ENCODE assay signal across 8 mouse cellular contexts in genomic region chr8:94214252-94215173, GRCm38 (mm10). TPM values are rescaled to one million over a fixed set of nuclear protein-coding genes. Genes with fewer than 3 reads are reported as not detected.
DNase-seq lines count a peak whose midpoint lies in the region; ATAC-seq and TF ChIP-seq lines count a peak whose summit lies in the region.

Gene Nup93, plus strand, starts transcription at chr8:94214564.

- TF ChIP-seq POLR2A in ES-Bruce4 (IDR thresholded peaks at IDR 0.05; ENCODE audit: insufficient read depth, low read length): no peak

- no peaks in the 10 kb centered on the region for H3K4me1 ChIP-seq in ES-Bruce4 (ENCODE audit: control insufficient read depth, insufficient read depth, low read length)
- H3K4me1 ChIP-seq in forebrain, embryonic 13.5 days: peaks cover 29% of the 10 kb centered on the region
- H3K4me1 ChIP-seq in liver, postnatal 0 days (ENCODE audit: insufficient read depth): peaks cover 16% of the 10 kb centered on the region
- H3K4me1 ChIP-seq in neural tube, embryonic 14.5 days (ENCODE audit: control insufficient read depth, insufficient read depth, low read length): peaks cover 13% of the 10 kb centered on the region; the same call in 1 of the 2 replicates

- H3K4me3 ChIP-seq in ES-Bruce4 (ENCODE audit: low read depth, low read length): peak within 1 kb of the TSS; percentile 87
- peak within 1 kb of the TSS; percentile 87 for H3K4me3 ChIP-seq in forebrain, embryonic 13.5 days
- H3K4me3 ChIP-seq in liver, postnatal 0 days (ENCODE audit: low read depth, low read length): peak within 1 kb of the TSS; percentile 64
- H3K4me3 ChIP-seq in neural tube, embryonic 14.5 days (ENCODE audit: low read depth, low read length): peak within 1 kb of the TSS; percentile 65

- under 1% methylated on average over 58 of the region's 68 CpGs for WGBS in forebrain, embryonic 13.5 days
- WGBS in large intestine, adult 2 months: under 1% methylated on average over 68 of the region's 68 CpGs
- WGBS in liver, postnatal 0 days (ENCODE audit: insufficient replicate concordance): under 1% methylated on average over 68 of the region's 68 CpGs
- WGBS in neural tube, embryonic 14.5 days: under 1% methylated on average over 60 of the region's 68 CpGs

- intact Hi-C loops in heart, postnatal 10 days (cut with DNase I): no loop called here

- TF ChIP-seq CTCF in ES-Bruce4 (IDR thresholded peaks at IDR 0.05; ENCODE audit: low read depth, low read length): no peak
- no peak for TF ChIP-seq CTCF in liver, postnatal 0 days (IDR thresholded peaks at IDR 0.05; ENCODE audit: low read depth)

- no peaks in the 10 kb centered on the region for H3K9me3 ChIP-seq in ES-Bruce4 (replicated peaks; ENCODE audit: control insufficient read depth, insufficient read depth, low read length, poor library complexity, severe bottlenecking)
- no peaks in the 10 kb centered on the region for H3K9me3 ChIP-seq in forebrain, embryonic 13.5 days (replicated peaks)
- H3K9me3 ChIP-seq in liver, postnatal 0 days (ENCODE audit: low read length): no peaks in the 10 kb centered on the region
- no peaks in the 10 kb centered on the region for H3K9me3 ChIP-seq in neural tube, embryonic 14.5 days (ENCODE audit: control insufficient read depth, low read length)

- peak within 1 kb of the TSS; percentile 78 for H3K9ac ChIP-seq in ES-Bruce4 (ENCODE audit: low read depth, poor library complexity, severe bottlenecking)
- H3K9ac ChIP-seq in forebrain, embryonic 13.5 days: peak within 1 kb of the TSS; percentile 86
- peak within 1 kb of the TSS; percentile 69 for H3K9ac ChIP-seq in liver, postnatal 0 days (replicated peaks)
- H3K9ac ChIP-seq in neural tube, embryonic 14.5 days (replicated peaks; ENCODE audit: low read depth, low read length): peak within 1 kb of the TSS; percentile 65

- H3K27me3 ChIP-seq in ES-Bruce4 (ENCODE audit: control insufficient read depth, insufficient read depth, low read length, poor library complexity, severe bottlenecking): no peaks in the 10 kb centered on the region
- no peaks in the 10 kb centered on the region for H3K27me3 ChIP-seq in forebrain, embryonic 13.5 days
- H3K27me3 ChIP-seq in liver, postnatal 0 days (ENCODE audit: insufficient read depth, low read length): no peaks in the 10 kb centered on the region
- no peaks in the 10 kb centered on the region for H3K27me3 ChIP-seq in neural tube, embryonic 14.5 days (ENCODE audit: control insufficient read depth, insufficient read depth, low read length)

- no peak for TF ChIP-seq EP300 in ES-Bruce4 (IDR thresholded peaks at IDR 0.05; ENCODE audit: insufficient read depth, low read depth, low read length)
- TF ChIP-seq EP300 in liver, postnatal 0 days (IDR thresholded peaks at IDR 0.05; ENCODE audit: low read depth): peak; percentile 70; the same call in 1 of the 2 replicates

- peak; percentile 90 for ATAC-seq in cerebellum, adult (ENCODE audit: insufficient number of reproducible peaks, low FRiP score, low TSS enrichment)
- ATAC-seq in forebrain, embryonic 13.5 days: peak; percentile 98
- peak; percentile 92 for ATAC-seq in liver, postnatal 0 days
- ATAC-seq in neural tube, embryonic 14.5 days (ENCODE audit: low read depth): peak; percentile 97

- H3K4me2 ChIP-seq in forebrain, embryonic 13.5 days: peak within 1 kb of the TSS; percentile 92
- peak within 1 kb of the TSS; percentile 96 for H3K4me2 ChIP-seq in liver, postnatal 0 days (ENCODE audit: low read depth, low read length)
- peak within 1 kb of the TSS; percentile 86 for H3K4me2 ChIP-seq in neural tube, embryonic 14.5 days (ENCODE audit: low read depth, low read length)

- DNase-seq in heart, postnatal 10 days: peak; percentile 99
- peak; percentile 97 for DNase-seq in large intestine, adult 2 months (ENCODE audit: low read depth, low spot score)
- DNase-seq in liver, postnatal 0 days: peak; percentile 99
- DNase-seq in testis, postnatal 10 days (ENCODE audit: low spot score): peak; percentile 99

- no peak within 1 kb of the TSS for H3K27ac ChIP-seq in ES-Bruce4 (ENCODE audit: insufficient read depth, low read length)
- peak within 1 kb of the TSS; percentile 48; the same call in 1 of the 2 replicates for H3K27ac ChIP-seq in forebrain, embryonic 13.5 days
- peak within 1 kb of the TSS; percentile 83 for H3K27ac ChIP-seq in liver, postnatal 0 days (ENCODE audit: low read depth)
- peak within 1 kb of the TSS; percentile 66 for H3K27ac ChIP-seq in neural tube, embryonic 14.5 days (ENCODE audit: low read depth, low read length)

- H3K36me3 ChIP-seq in ES-Bruce4 (ENCODE audit: control insufficient read depth, insufficient read depth, low read length, poor library complexity, severe bottlenecking): no peaks in the 10 kb centered on the region
- no peaks in the 10 kb centered on the region for H3K36me3 ChIP-seq in forebrain, embryonic 13.5 days (ENCODE audit: poor library complexity, severe bottlenecking)
- H3K36me3 ChIP-seq in liver, postnatal 0 days (replicated peaks; ENCODE audit: insufficient read depth, low read length): no peaks in the 10 kb centered on the region
- H3K36me3 ChIP-seq in neural tube, embryonic 14.5 days (ENCODE audit: control insufficient read depth, insufficient read depth, low read length): no peaks in the 10 kb centered on the region

RNA-seq across cellular contexts. Expression of gene Nup93, which starts in this region (rescaled TPM):
- polyA plus RNA-seq in ES-Bruce4 (2011; ENCODE audit: insufficient read depth, insufficient read length, low read depth, missing spikeins): 104 and 106 TPM in 2 replicates
- polyA plus RNA-seq in forebrain, embryonic 13.5 days (2015; fragmentation: Nextera tagmentation; extraction: Ambion mirVana): 83.6 and 98.8 TPM in 2 replicates
- 10 to 100 TPM; 27.6 to 28.3 TPM for total RNA-seq in heart, postnatal 10 days (2021)
- 18.8 and 20.0 TPM in 2 replicates for polyA plus RNA-seq in large intestine, adult 2 months (2012; rRNA removed)
- polyA plus RNA-seq in liver, postnatal 0 days (2015; fragmentation: Nextera tagmentation; extraction: Ambion mirVana): 13.4 and 18.2 TPM in 2 replicates
- polyA plus RNA-seq in neural tube, embryonic 14.5 days (2014; fragmentation: Nextera tagmentation; extraction: Ambion mirVana): 58.4 and 67.4 TPM in 2 replicates
